Mouse (Mus musculus) retina, embryonic 14.5 days (tissue): ENCODE results near the gene Olfr1158.
"Not testable (repeated sequence)": the region's sequence is repeated elsewhere in the genome, so short reads cannot be mapped to it uniquely, and the experiment has no call there.

Experiments used
- DNase-seq: peaks from one replicate; pipeline ENCODE4 v3.0.0-alpha.2; 2015; ENCODE audit warnings: low spot score

Gene Olfr1158

GRCm38 (mm10) chr2:87989813-87990212, at the start of gene Olfr1158:
Gene Olfr1158, plus strand, starts transcription at chr2:87990113.
- DNase-seq: no peak

GRCm38 (mm10) chr2:87945037-87945436, 44.9 kb upstream of the Olfr1158 start, which contains the start of gene Olfr1155:
Gene Olfr1155, minus strand, starts transcription at chr2:87945137.
- DNase-seq: no peak

- DNase-seq: no peak
These were observed 36.9 kb upstream of the Olfr1158 start, which contains the start of gene Olfr1156 for GRCm38 (mm10) chr2:87953000-87953399. Gene Olfr1156, minus strand, starts transcription at chr2:87953100.

- no peak for DNase-seq
These were observed 21.7 kb upstream of the Olfr1158 start, which contains the start of gene Olfr1157 for GRCm38 (mm10) chr2:87968199-87968598. Gene Olfr1157, minus strand, starts transcription at chr2:87968299.

DNA sequence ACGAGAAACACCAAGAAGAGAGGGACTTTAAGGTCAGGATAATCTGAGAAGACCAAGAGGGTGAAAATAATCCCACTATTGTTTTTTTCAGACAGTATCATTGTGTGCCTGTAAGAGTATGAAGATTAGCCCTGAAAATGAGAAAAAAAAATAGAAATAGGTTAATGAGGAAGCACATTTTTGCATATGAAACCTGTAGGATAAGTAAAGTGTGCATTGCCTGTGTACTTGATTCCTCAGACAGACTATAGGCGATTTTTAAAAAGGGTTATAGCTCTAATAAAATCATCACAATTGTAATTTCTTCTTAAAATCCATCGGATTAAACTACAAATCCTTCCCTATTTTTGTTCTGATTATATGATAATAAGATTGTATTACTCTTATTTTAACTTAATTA, 15.3 kb upstream of the Olfr1158 start, which contains the start of gene Olfr74:
Olfr74 (minus strand) TSS at position 101 of the 400 bp plus-strand sequence.
- DNase-seq: no peak

DNA sequence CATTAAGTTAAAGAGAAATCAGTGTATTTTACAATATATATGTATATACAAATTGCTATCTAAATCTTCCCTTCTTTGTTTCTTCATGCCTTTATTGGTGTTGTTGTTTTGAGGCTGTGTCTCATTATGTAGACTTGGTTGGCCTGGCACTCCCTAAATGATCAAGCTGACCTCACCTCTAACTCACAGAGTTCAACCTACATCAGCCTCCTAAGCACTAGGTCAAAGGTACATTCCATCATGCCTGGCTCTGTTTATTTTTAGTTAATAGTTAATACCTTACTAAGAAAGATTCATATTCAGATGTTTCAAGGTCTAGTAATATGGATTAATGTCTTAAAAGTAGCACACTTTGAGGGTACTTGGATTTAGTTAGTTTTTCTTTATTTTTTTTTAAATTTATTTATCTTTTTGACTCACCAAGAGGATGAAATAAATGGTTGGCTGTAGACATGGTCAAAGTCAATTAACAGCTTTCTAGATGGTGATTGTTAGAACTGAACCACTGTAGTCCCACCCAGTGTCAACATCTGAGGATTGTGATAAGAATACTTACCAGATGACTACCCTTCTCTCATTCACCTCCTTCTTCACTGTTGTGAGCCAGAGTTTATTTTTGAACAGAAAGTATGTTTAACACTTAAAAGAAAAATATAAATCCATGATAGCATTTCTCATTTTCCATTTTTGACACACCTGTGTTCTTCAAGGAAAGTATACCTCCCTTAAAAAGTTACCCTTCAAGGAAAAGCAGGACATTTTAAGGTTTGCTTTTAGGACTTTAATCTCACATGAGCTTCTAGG, 17.8 kb downstream of the Olfr1158 start, which contains the start of gene Olfr1160:
Olfr1160 (minus strand) TSS at position 754 of the 804 bp plus-strand sequence.
- DNase-seq: no peak

GRCm38 (mm10) chr2:88022474-88022873, 32.6 kb downstream of the Olfr1158 start, which contains the start of gene Olfr1161:
Gene Olfr1161, plus strand, starts transcription at chr2:88022774.
- not testable (repeated sequence) for DNase-seq

- DNase-seq: no peak
These were observed 47.7 kb downstream of the Olfr1158 start, which contains the start of gene Olfr73 for GRCm38 (mm10) chr2:88037599-88037998. Gene Olfr73, minus strand, starts transcription at chr2:88037699.
